Mouse (Mus musculus): Measurements from ENCODE around the gene Lsm10. TPM values are rescaled to one million over a fixed set of nuclear protein-coding genes. Genes with fewer than 3 reads are reported as not detected.

The Lsm10 gene
- polyA plus RNA-seq, 1 experiment from 2014 or later, result 64.1 TPM

GRCm38 (mm10) chr4:126120052-126120451 is 23.6 kb downstream of the Lsm10 start:
- Histone ChIP-seq H3K27ac (ENCODE audit: low read length) (no peak overlapping the region), H3K4me3 (ENCODE audit: low read depth, low read length) (no peak overlapping the region), H3K27me3 (replicated peaks; ENCODE audit: insufficient read depth, low read length) (no peaks in the 10 kb centered on the region), H3K4me1 (ENCODE audit: insufficient read depth, low read depth, low read length) (peaks cover 10% of the 10 kb centered on the region; the same call in 1 of the 2 replicates), H3K4me2 (replicated peaks; ENCODE audit: low read depth, low read length) (no peak overlapping the region), H3K9ac (replicated peaks; ENCODE audit: low read depth) (no peak overlapping the region), H3K9me3 (ENCODE audit: low read length) (no peaks in the 10 kb centered on the region), H3K36me3 (ENCODE audit: insufficient read depth, low read length) (no peaks in the 10 kb centered on the region)
- 92% methylated on average over 5 of the region's 5 CpGs for WGBS
- ATAC-seq (no peak), DNase-seq (ENCODE audit: low spot score) (no peak)
- TF ChIP-seq EP300 (IDR thresholded peaks at IDR 0.05), result no peak
- no peak for TF ChIP-seq CTCF (IDR thresholded peaks at IDR 0.05)

GRCm38 (mm10) chr4:126120506-126120905 is 24.1 kb downstream of the Lsm10 start:
- H3K9ac ChIP-seq (replicated peaks; ENCODE audit: low read depth), result no peak overlapping the region
- DNase-seq (ENCODE audit: low spot score) (no peak), ATAC-seq (no peak)
- no peak overlapping the region for H3K4me3 ChIP-seq (ENCODE audit: low read depth, low read length)
- peaks cover 3% of the 10 kb centered on the region; the same call in 1 of the 2 replicates for H3K36me3 ChIP-seq (ENCODE audit: insufficient read depth, low read length)
- H3K4me2 ChIP-seq (replicated peaks; ENCODE audit: low read depth, low read length), result no peak overlapping the region
- peaks cover 10% of the 10 kb centered on the region; the same call in 1 of the 2 replicates for H3K4me1 ChIP-seq (ENCODE audit: insufficient read depth, low read depth, low read length)
- no peak for TF ChIP-seq CTCF (IDR thresholded peaks at IDR 0.05)
- no peak for TF ChIP-seq EP300 (IDR thresholded peaks at IDR 0.05)
- H3K27ac ChIP-seq (ENCODE audit: low read length), result no peak overlapping the region
- no peaks in the 10 kb centered on the region for H3K27me3 ChIP-seq (replicated peaks; ENCODE audit: insufficient read depth, low read length)
- WGBS, result 81% methylated on average over 2 of the region's 2 CpGs
- no peaks in the 10 kb centered on the region for H3K9me3 ChIP-seq (ENCODE audit: low read length)

GRCm38 (mm10) chr4:126123309-126124040 is 27.1 kb downstream of the Lsm10 start:
- 52% methylated on average over 10 of the region's 10 CpGs for WGBS
- DNase-seq (ENCODE audit: low spot score) (no peak), ATAC-seq (peak; percentile 55)
- H3K9ac ChIP-seq (replicated peaks; ENCODE audit: low read depth), result no peak overlapping the region
- no peaks in the 10 kb centered on the region for H3K27me3 ChIP-seq (replicated peaks; ENCODE audit: insufficient read depth, low read length)
- H3K4me1 ChIP-seq (ENCODE audit: insufficient read depth, low read depth, low read length), result peaks cover 4% of the 10 kb centered on the region; the same call in 1 of the 2 replicates
- H3K4me3 ChIP-seq (ENCODE audit: low read depth, low read length), result no peak overlapping the region
- peaks cover 17% of the 10 kb centered on the region for H3K36me3 ChIP-seq (ENCODE audit: insufficient read depth, low read length)
- TF ChIP-seq EP300 (IDR thresholded peaks at IDR 0.05), result no peak
- TF ChIP-seq CTCF (IDR thresholded peaks at IDR 0.05), result no peak
- H3K27ac ChIP-seq (ENCODE audit: low read length), result 0 out of 2 replicates have a peak overlapping the region, but pooled peaks have one; percentile 27
- no peaks in the 10 kb centered on the region for H3K9me3 ChIP-seq (ENCODE audit: low read length)
- H3K4me2 ChIP-seq (replicated peaks; ENCODE audit: low read depth, low read length), result no peak overlapping the region

- ATAC-seq, result peak; percentile 8
- Histone ChIP-seq H3K27me3 (replicated peaks; ENCODE audit: insufficient read depth, low read length) (no peaks in the 10 kb centered on the region), H3K9me3 (ENCODE audit: low read length) (no peaks in the 10 kb centered on the region), H3K4me2 (replicated peaks; ENCODE audit: low read depth, low read length) (0 out of 2 replicates have a peak overlapping the region, but pooled peaks have one; percentile 3), H3K4me1 (ENCODE audit: insufficient read depth, low read depth, low read length) (peaks cover 40% of the 10 kb centered on the region), H3K9ac (replicated peaks; ENCODE audit: low read depth) (no peak overlapping the region), H3K36me3 (ENCODE audit: insufficient read depth, low read length) (peaks cover 17% of the 10 kb centered on the region), H3K4me3 (ENCODE audit: low read depth, low read length) (no peak overlapping the region), H3K27ac (ENCODE audit: low read length) (peak overlapping the region; percentile 94)
- 15% methylated on average over 11 of the region's 11 CpGs for WGBS
- DNase-seq (ENCODE audit: low spot score), result peak; percentile 70
- no peak for TF ChIP-seq CTCF (IDR thresholded peaks at IDR 0.05)
- peak; percentile 25; the same call in 1 of the 2 replicates for TF ChIP-seq EP300 (IDR thresholded peaks at IDR 0.05)
Measured at GRCm38 (mm10) chr4:126130502-126130901, 34.1 kb downstream of the Lsm10 start.

- ATAC-seq, result peak; percentile 88
- no peaks in the 10 kb centered on the region for H3K9me3 ChIP-seq (ENCODE audit: low read length)
- peak; percentile 99 for TF ChIP-seq EP300 (IDR thresholded peaks at IDR 0.05)
- TF ChIP-seq CTCF (IDR thresholded peaks at IDR 0.05), result no peak
- peaks cover 40% of the 10 kb centered on the region for H3K4me1 ChIP-seq (ENCODE audit: insufficient read depth, low read depth, low read length)
- peak overlapping the region; percentile 94 for H3K27ac ChIP-seq (ENCODE audit: low read length)
- H3K27me3 ChIP-seq (replicated peaks; ENCODE audit: insufficient read depth, low read length), result no peaks in the 10 kb centered on the region
- WGBS, result 30% methylated on average over 10 of the region's 10 CpGs
- peak; percentile 92 for DNase-seq (ENCODE audit: low spot score)
- peaks cover 7% of the 10 kb centered on the region; the same call in 1 of the 2 replicates for H3K36me3 ChIP-seq (ENCODE audit: insufficient read depth, low read length)
- H3K4me2 ChIP-seq (replicated peaks; ENCODE audit: low read depth, low read length), result no peak overlapping the region
- H3K4me3 ChIP-seq (ENCODE audit: low read depth, low read length), result no peak overlapping the region
- no peak overlapping the region for H3K9ac ChIP-seq (replicated peaks; ENCODE audit: low read depth)
Measured at GRCm38 (mm10) chr4:126131290-126132121, 35.1 kb downstream of the Lsm10 start.

Measured in lung, postnatal 0 days (tissue).